Mouse (Mus musculus): ENCODE data around the gene Tctex1d2.

Tctex1d2 gene

DNA sequence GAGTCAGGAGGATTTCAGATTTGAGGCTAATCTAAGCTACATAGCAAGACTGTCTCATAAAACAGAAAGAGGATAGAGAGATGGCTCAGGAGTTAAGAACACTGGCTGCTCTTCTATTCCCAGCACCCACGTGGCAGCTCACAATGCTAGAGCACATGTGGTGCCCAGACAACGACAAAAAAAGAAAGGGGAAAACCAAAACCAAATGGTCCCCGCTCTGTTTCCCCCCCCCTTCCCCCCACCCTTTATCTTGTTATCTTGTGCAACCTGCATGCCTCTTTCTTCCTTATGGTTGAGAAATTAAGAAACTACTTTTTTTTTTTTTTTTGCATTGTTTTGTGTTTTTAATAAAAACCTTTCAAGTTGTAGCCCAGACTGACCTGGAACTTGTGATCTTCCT, 49.0 kb downstream of the Tctex1d2 start:
- CTCF ChIA-PET, result no interaction called here

DNA sequence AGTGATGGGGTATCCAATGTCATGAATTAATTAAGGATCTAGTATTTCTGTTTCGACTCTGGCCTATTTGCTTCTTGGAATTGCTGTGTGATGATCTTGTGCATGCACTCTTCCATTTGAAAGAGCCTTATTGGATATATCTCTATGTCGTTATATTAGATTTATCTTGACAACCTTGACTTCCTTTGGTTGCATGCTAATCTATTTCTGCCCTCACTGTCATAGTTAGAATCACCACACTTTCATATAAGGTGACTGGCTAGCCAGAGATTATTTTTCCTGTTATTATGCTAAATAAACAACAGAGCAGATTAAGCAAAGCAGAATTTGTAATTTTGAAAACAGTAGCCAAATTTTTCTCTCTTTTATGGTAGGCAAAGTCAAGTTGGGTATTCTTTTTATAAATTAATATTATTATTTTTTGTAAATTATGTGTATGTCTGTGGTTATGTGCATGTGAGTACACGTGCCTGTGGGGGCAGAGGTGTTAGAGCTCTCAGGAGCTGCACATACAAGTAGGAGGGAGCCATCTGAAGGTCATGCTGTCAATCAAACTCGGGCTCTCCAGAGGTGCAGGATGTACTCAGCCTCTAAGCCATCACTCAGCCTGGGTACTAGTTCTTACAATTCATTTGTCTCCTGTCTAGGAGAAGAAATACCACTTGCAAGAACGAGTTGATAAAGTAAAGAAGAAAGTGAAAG, 50.1 kb downstream of the Tctex1d2 start:
- CTCF ChIA-PET, result no interaction called here

GRCm38 (mm10) chr16:32472276-32473015, 52.9 kb downstream of the Tctex1d2 start:
- CTCF ChIA-PET, result no interaction called here

GRCm38 (mm10) chr16:32477315-32477714, 57.8 kb downstream of the Tctex1d2 start:
- CTCF ChIA-PET, result no interaction called here
